Mouse (Mus musculus): ENCODE measurements around the gene Mob2.
A peak's percentile ranks its signal among the peaks of the same experiment; 100 is the strongest.

Mob2 gene

GRCm38 (mm10) chr7:142077138-142077537 is 16.3 kb upstream of the Mob2 start:
- no peak for DNase-seq

- DNase-seq = no peak
Measured at GRCm38 (mm10) chr7:142074146-142074886, 13.5 kb upstream of the Mob2 start.

- no peak for DNase-seq
Measured at GRCm38 (mm10) chr7:142071717-142072116, 10.9 kb upstream of the Mob2 start.

- DNase-seq = no peak
Measured at GRCm38 (mm10) chr7:142071212-142071578, 10.3 kb upstream of the Mob2 start.

GRCm38 (mm10) chr7:142070458-142071211 is 9.8 kb upstream of the Mob2 start:
- DNase-seq = peak; percentile 70 to 81

- peak in 1 of 2 experiments; percentile 22 for DNase-seq
Measured at GRCm38 (mm10) chr7:142068429-142068828, 7.6 kb upstream of the Mob2 start.

GRCm38 (mm10) chr7:142060185-142060930 is 507 bp downstream of the Mob2 start:
- DNase-seq = peak in 1 of 2 experiments; percentile 38

GRCm38 (mm10) chr7:142059024-142059423 is 1.8 kb downstream of the Mob2 start:
- no peak for DNase-seq

GRCm38 (mm10) chr7:142057121-142057520 is 3.7 kb downstream of the Mob2 start:
- DNase-seq = no peak

- DNase-seq = peak; percentile 28 to 51
Measured at GRCm38 (mm10) chr7:142056601-142057061, 4.2 kb downstream of the Mob2 start.

- no peak for DNase-seq
Measured at GRCm38 (mm10) chr7:142055431-142055830, 5.4 kb downstream of the Mob2 start.

GRCm38 (mm10) chr7:142050536-142050935 is 10.3 kb downstream of the Mob2 start:
- no peak for DNase-seq

GRCm38 (mm10) chr7:142045932-142046331 is 14.9 kb downstream of the Mob2 start:
- no peak for DNase-seq

GRCm38 (mm10) chr7:142045344-142045743 is 15.5 kb downstream of the Mob2 start:
- no peak for DNase-seq

GRCm38 (mm10) chr7:142040756-142041155 is 20.1 kb downstream of the Mob2 start:
- no peak for DNase-seq

- peak; percentile 47 to 67 for DNase-seq
Measured at GRCm38 (mm10) chr7:142037553-142038170, 23.2 kb downstream of the Mob2 start.

GRCm38 (mm10) chr7:142035048-142035811 is 25.6 kb downstream of the Mob2 start:
- no peak for DNase-seq

GRCm38 (mm10) chr7:142034198-142034597 is 26.7 kb downstream of the Mob2 start:
- DNase-seq = peak; percentile 75 to 83

- DNase-seq = no peak
Measured at GRCm38 (mm10) chr7:142030073-142030472, 30.8 kb downstream of the Mob2 start.

GRCm38 (mm10) chr7:142025926-142026325 is 34.9 kb downstream of the Mob2 start:
- peak; percentile 14 to 55 for DNase-seq

GRCm38 (mm10) chr7:142025196-142025595 is 35.7 kb downstream of the Mob2 start:
- peak in 1 of 2 experiments; percentile 17 for DNase-seq

GRCm38 (mm10) chr7:142020827-142021226 is 40.0 kb downstream of the Mob2 start:
- no peak for DNase-seq
